Mouse (Mus musculus) midbrain, embryonic 11.5 days (tissue): ENCODE results near the gene Cd40. TPM values are rescaled to one million over a fixed set of nuclear protein-coding genes. Genes with fewer than 3 reads are reported as not detected.

Experiments
- ATAC-seq: fragments of 200-750 bp; cut with Nextera tagmentation; 2 replicates; pipeline ENCODE4 v1.8.0; 2017; ENCODE audit warnings: moderate TSS enrichment, moderate library complexity; ENCODE audit not compliant: low FRiP score
- DNase-seq: peaks from one replicate; pipeline ENCODE4 v3.0.0; 2015; ENCODE audit warnings: low spot score; ENCODE audit errors: missing footprints
- H3K27ac ChIP-seq: fragments of 300-500 bp; sonication (generic); 2 replicates; pipeline ENCODE4 v1.5.1; 2014; ENCODE audit warnings: low read depth, low read length
- H3K27me3 ChIP-seq: fragments of 300-500 bp; sonication (generic); 2 replicates; pipeline ENCODE4 v1.6.1; 2014; ENCODE audit warnings: mild to moderate bottlenecking, low read length, moderate library complexity, mixed read lengths; ENCODE audit not compliant: control insufficient read depth, insufficient read depth
- H3K36me3 ChIP-seq: fragments of 300-500 bp; sonication (generic); 2 replicates; pipeline ENCODE4 v1.6.1; 2014; ENCODE audit warnings: mild to moderate bottlenecking, low read length, moderate library complexity, mixed read lengths; ENCODE audit not compliant: control insufficient read depth, insufficient read depth
- H3K4me1 ChIP-seq: fragments of 300-500 bp; sonication (generic); 2 replicates; pipeline ENCODE4 v1.6.1; 2014; ENCODE audit warnings: low read length; ENCODE audit not compliant: control insufficient read depth, insufficient read depth
- H3K4me2 ChIP-seq: fragments of 300-500 bp; sonication (generic); 2 replicates; pipeline ENCODE4 v1.6.1; 2014; ENCODE audit warnings: mild to moderate bottlenecking, moderate library complexity
- H3K4me3 ChIP-seq: fragments of 300-500 bp; sonication (generic); 2 replicates; pipeline ENCODE4 v1.5.1; 2014; ENCODE audit warnings: low read depth, low read length
- H3K9ac ChIP-seq: fragments of 300-500 bp; sonication (generic); 2 replicates; pipeline ENCODE4 v1.6.1; 2014; ENCODE audit warnings: low read length
- H3K9me3 ChIP-seq: fragments of 300-500 bp; sonication (generic); 2 replicates; pipeline ENCODE4 v1.6.1; 2016; ENCODE audit warnings: low read length; ENCODE audit not compliant: control insufficient read depth
- WGBS: fragments of 180-500 bp; shearing (Covaris S2); extraction: QIAGEN DNeasy Blood & Tissue Kit; methylation state at CpG from one replicate; pipeline ENCODE4 v1.1.7; 2014; 5-methylcytosine and 5-hydroxymethylcytosine counted together
- polyA plus RNA-seq: library from polyadenylated mRNA; unstranded; fragments of >200 nt; fragmentation: Nextera tagmentation; extraction: Ambion mirVana; gene quantifications from 2 replicates; pipeline ENCODE4 v1.2.1, GENCODE M21; 2014

Cd40 gene
- 5.6 and 7.3 TPM in 2 replicates for polyA plus RNA-seq

GRCm38 (mm10) chr2:165054888-165055852 is at the start of gene Cd40:
Cd40 (plus strand) TSS chr2:165055627.
- peaks cover 12% of the 10 kb centered on the region for H3K4me1 ChIP-seq
- H3K27me3 ChIP-seq = no peaks in the 10 kb centered on the region; the same call in none of the 2 replicates
- H3K4me3 ChIP-seq = peak within 1 kb of the TSS; percentile 18; the same call in 1 of the 2 replicates
- peak within 1 kb of the TSS; percentile 21; the same call in 1 of the 2 replicates for H3K9ac ChIP-seq
- H3K36me3 ChIP-seq = no peaks in the 10 kb centered on the region
- no peaks in the 10 kb centered on the region for H3K9me3 ChIP-seq
- DNase-seq = peak; percentile 92
- peak; percentile 69 for ATAC-seq
- H3K4me2 ChIP-seq = peak within 1 kb of the TSS; percentile 45
- 12% methylated on average over 25 of the region's 25 CpGs for WGBS
- no peak within 1 kb of the TSS for H3K27ac ChIP-seq

GRCm38 (mm10) chr2:165006813-165007212 is 48.6 kb upstream of the Cd40 start:
- ATAC-seq = no peak
- no peaks in the 10 kb centered on the region for H3K9me3 ChIP-seq
- H3K27ac ChIP-seq = no peak overlapping the region
- H3K9ac ChIP-seq = no peak overlapping the region
- H3K4me2 ChIP-seq = no peak overlapping the region
- no peaks in the 10 kb centered on the region for H3K4me1 ChIP-seq
- H3K4me3 ChIP-seq = no peak overlapping the region
- DNase-seq = no peak
- 96% methylated on average over 4 of the region's 4 CpGs for WGBS
- H3K36me3 ChIP-seq = peaks cover 73% of the 10 kb centered on the region
- H3K27me3 ChIP-seq = no peaks in the 10 kb centered on the region

- WGBS = 95% methylated on average over 1 of the region's 1 CpGs
Measured at GRCm38 (mm10) chr2:165007986-165008385, 47.4 kb upstream of the Cd40 start.

GRCm38 (mm10) chr2:165009161-165009560 is 46.3 kb upstream of the Cd40 start:
- Histone ChIP-seq H3K4me3 (no peak overlapping the region), H3K27ac (no peak overlapping the region), H3K9ac (no peak overlapping the region), H3K4me1 (no peaks in the 10 kb centered on the region), H3K27me3 (no peaks in the 10 kb centered on the region), H3K9me3 (no peaks in the 10 kb centered on the region), H3K4me2 (no peak overlapping the region), H3K36me3 (peaks cover 62% of the 10 kb centered on the region)
- DNase-seq (no peak), ATAC-seq (no peak)
- 97% methylated on average over 14 of the region's 14 CpGs for WGBS

More at GRCm38 (mm10) chr2:165007986-165008385, 47.4 kb upstream of the Cd40 start:
- H3K27me3 ChIP-seq = no peaks in the 10 kb centered on the region
- ATAC-seq = no peak
- H3K9me3 ChIP-seq = no peaks in the 10 kb centered on the region
- DNase-seq = no peak
- no peak overlapping the region for H3K4me3 ChIP-seq
- H3K27ac ChIP-seq = no peak overlapping the region
- H3K36me3 ChIP-seq = peaks cover 69% of the 10 kb centered on the region
- H3K4me2 ChIP-seq = no peak overlapping the region
- H3K4me1 ChIP-seq = no peaks in the 10 kb centered on the region
- H3K9ac ChIP-seq = no peak overlapping the region

DNA sequence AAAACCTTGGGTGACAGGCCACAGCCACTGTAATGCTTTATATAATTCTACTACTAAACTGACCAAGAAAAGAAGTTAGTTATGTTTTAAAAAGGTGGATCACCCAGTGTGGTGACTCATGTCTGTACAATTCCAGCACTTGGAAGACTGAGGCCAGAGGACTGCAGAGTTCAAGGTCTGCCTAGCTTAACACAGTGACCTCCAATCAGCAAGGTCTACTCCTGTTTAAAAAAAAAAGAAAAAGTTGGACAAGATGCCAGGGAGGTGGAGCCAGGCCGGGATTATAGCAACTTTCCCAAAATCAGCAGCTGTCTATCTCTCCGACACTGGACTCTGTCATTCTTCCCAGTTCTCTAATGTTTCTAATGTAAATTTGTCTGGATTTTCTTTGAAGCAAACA is 45.8 kb upstream of the Cd40 start:
- H3K27me3 ChIP-seq = no peaks in the 10 kb centered on the region
- no peak overlapping the region for H3K4me2 ChIP-seq
- H3K9ac ChIP-seq = no peak overlapping the region
- H3K27ac ChIP-seq = no peak overlapping the region
- ATAC-seq (no peak), DNase-seq (no peak)
- no peaks in the 10 kb centered on the region for H3K9me3 ChIP-seq
- H3K36me3 ChIP-seq = peaks cover 59% of the 10 kb centered on the region
- no peak overlapping the region for H3K4me3 ChIP-seq
- WGBS = 97% methylated on average over 2 of the region's 2 CpGs
- no peaks in the 10 kb centered on the region for H3K4me1 ChIP-seq

DNA sequence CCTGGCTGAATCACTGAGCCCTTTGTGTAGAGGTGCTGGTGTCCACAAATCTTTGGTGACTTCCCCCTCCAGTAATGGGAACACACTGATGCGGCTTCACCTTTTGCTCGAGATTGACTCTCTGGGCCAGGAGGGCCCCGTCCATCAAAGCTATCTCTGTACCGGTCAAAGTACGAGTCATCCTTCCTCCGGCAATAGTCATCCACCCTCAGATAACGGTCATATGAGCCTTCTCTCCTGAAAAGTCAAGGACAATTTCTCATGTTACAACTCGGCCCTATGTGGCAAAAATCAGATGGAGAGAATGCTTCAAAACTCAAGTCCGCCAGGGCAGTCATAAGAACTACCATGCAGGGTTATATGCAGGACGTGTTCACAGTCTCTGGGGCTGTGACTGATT is 45.1 kb upstream of the Cd40 start:
- Histone ChIP-seq H3K9ac (no peak overlapping the region), H3K27ac (no peak overlapping the region), H3K4me3 (no peak overlapping the region), H3K4me1 (no peaks in the 10 kb centered on the region), H3K36me3 (peaks cover 54% of the 10 kb centered on the region), H3K27me3 (no peaks in the 10 kb centered on the region), H3K9me3 (no peaks in the 10 kb centered on the region), H3K4me2 (no peak overlapping the region)
- ATAC-seq (no peak), DNase-seq (no peak)
- WGBS = 95% methylated on average over 10 of the region's 10 CpGs

- no peak overlapping the region for H3K9ac ChIP-seq
- 97% methylated on average over 5 of the region's 5 CpGs for WGBS
- ATAC-seq (no peak), DNase-seq (no peak)
- H3K4me2 ChIP-seq = no peak overlapping the region
- no peaks in the 10 kb centered on the region for H3K4me1 ChIP-seq
- H3K9me3 ChIP-seq = no peaks in the 10 kb centered on the region
- H3K27me3 ChIP-seq = no peaks in the 10 kb centered on the region
- no peak overlapping the region for H3K27ac ChIP-seq
- H3K4me3 ChIP-seq = no peak overlapping the region
- H3K36me3 ChIP-seq = peaks cover 26% of the 10 kb centered on the region
Measured at GRCm38 (mm10) chr2:165014935-165015334, 40.5 kb upstream of the Cd40 start.

GRCm38 (mm10) chr2:165020490-165020889 is 34.9 kb upstream of the Cd40 start:
- Histone ChIP-seq H3K4me3 (no peak overlapping the region), H3K9ac (no peak overlapping the region), H3K9me3 (no peaks in the 10 kb centered on the region), H3K36me3 (peaks cover 8% of the 10 kb centered on the region; the same call in 1 of the 2 replicates), H3K27ac (no peak overlapping the region), H3K4me2 (no peak overlapping the region), H3K27me3 (no peaks in the 10 kb centered on the region), H3K4me1 (no peaks in the 10 kb centered on the region)
- WGBS = 88% methylated on average over 3 of the region's 3 CpGs
- DNase-seq (no peak), ATAC-seq (no peak)

GRCm38 (mm10) chr2:165027163-165027562 is 28.3 kb upstream of the Cd40 start:
- no peak overlapping the region for H3K4me3 ChIP-seq
- H3K9me3 ChIP-seq = no peaks in the 10 kb centered on the region
- H3K4me2 ChIP-seq = no peak overlapping the region
- no peak for ATAC-seq
- no peak overlapping the region for H3K27ac ChIP-seq
- H3K9ac ChIP-seq = no peak overlapping the region
- WGBS = 76% methylated on average over 1 of the region's 1 CpGs
- peaks cover 2% of the 10 kb centered on the region for H3K4me1 ChIP-seq
- H3K27me3 ChIP-seq = no peaks in the 10 kb centered on the region
- H3K36me3 ChIP-seq = peaks cover 4% of the 10 kb centered on the region; the same call in 1 of the 2 replicates
- DNase-seq = no peak
